Mouse (Mus musculus) spleen, adult 2 months (tissue): Measurements from ENCODE around the gene Syt1.

Experiments
- CTCF ChIP-seq: fragments of 200-500 bp; IDR thresholded peaks from 2 replicates; pipeline ENCODE4 v1.5.1; 2011; ENCODE audit warnings: mild to moderate bottlenecking, inconsistent platforms; ENCODE audit not compliant: insufficient read depth, insufficient read length, insufficient replicate concordance; ENCODE audit errors: extremely low read depth
- POLR2A ChIP-seq: fragments of 200-500 bp; IDR thresholded peaks from 2 replicates; pipeline ENCODE4 v1.6.1; 2011; ENCODE audit warnings: low read depth, low read length, inconsistent platforms

GRCm38 (mm10) chr10:108776735-108777134, 234.0 kb downstream of the Syt1 start:
- TF ChIP-seq CTCF (no peak), POLR2A (no peak)
